Mouse (Mus musculus) urinary bladder, adult 2 months (tissue): ENCODE results near the gene Pex14. TPM values are rescaled to one million over a fixed set of nuclear protein-coding genes. Genes with fewer than 3 reads are reported as not detected.

Source experiments
- DNase-seq: peaks from one replicate; pipeline ENCODE4 v3.0.0; 2022; ENCODE audit warnings: low spot score
- polyA plus RNA-seq: library from polyadenylated mRNA; depleted of rRNA; stranded (reverse); fragments of >200 nt; gene quantifications from 2 replicates; pipeline ENCODE4 v1.2.3, GENCODE M21; 2012; rRNA removed

Gene Pex14
- polyA plus RNA-seq, 1 experiment: 31.1 TPM

GRCm38 (mm10) chr4:148923414-148923813, 176.3 kb downstream of the Pex14 start:
- DNase-seq: no peak

DNA sequence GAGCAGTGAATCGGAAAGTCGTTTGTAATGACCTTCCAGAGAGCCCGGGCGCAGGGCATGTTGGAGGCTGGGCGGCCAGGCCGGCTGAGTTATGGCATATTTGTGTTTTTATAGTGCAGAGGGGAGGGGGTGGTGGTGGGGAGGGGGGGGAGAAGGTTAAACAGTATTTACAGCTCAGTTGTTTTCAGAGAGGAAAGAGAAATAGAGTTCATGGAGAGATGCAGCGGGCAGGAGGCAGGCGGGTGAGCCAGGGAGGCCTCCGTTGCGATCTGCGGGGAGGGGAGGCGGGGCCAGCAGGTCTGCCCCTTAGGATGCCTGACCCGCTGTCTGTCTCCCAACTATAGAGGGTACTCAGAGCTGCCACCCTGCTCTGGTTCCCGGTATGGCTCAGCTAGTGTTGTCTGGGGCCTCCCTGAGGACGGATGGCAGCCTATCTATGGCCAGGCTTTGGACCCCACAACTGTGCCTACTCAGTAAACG, 177.4 kb downstream of the Pex14 start:
- DNase-seq: no peak

- no peak for DNase-seq
Measured at GRCm38 (mm10) chr4:148920610-148921009, 179.1 kb downstream of the Pex14 start.

- DNase-seq: no peak
Measured at GRCm38 (mm10) chr4:148918707-148919447, 180.8 kb downstream of the Pex14 start.

- no peak for DNase-seq
Measured at GRCm38 (mm10) chr4:148915849-148916248, 183.8 kb downstream of the Pex14 start.

- DNase-seq: no peak
Measured at GRCm38 (mm10) chr4:148914863-148915622, 184.6 kb downstream of the Pex14 start.

- DNase-seq: no peak
Measured at GRCm38 (mm10) chr4:148912826-148913590, 186.7 kb downstream of the Pex14 start.

DNA sequence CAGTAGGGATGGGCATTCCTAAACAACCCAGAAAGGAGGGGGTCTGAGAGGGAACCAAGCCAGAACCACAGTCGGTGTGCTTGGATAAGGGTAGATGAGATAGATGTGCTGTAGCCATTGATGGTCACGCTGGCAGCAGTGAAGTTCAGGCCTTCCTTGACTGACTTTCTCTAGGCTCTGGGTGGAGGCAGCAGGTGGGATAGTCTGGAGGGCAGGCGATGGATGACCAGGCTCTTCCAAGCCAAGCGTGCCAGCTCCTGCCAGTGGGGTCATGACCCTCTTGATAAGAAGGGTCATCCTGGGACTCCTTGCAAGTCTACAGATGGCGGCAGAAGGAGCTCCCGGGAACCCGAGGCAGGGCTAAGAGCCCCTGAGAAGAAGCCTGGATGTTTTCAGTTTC, 187.5 kb downstream of the Pex14 start:
- no peak for DNase-seq

Other genes starting within 250 kb of the Pex14 start
- 28.6 and 32.9 TPM in 2 replicates for gene Dffa, start 4.3 kb upstream of the Pex14 start, polyA plus RNA-seq
- gene Cort, start 26.9 kb upstream of the Pex14 start, polyA plus RNA-seq: not detected in 2 replicates
- gene Cenps, start 37.8 kb upstream of the Pex14 start, polyA plus RNA-seq: 3.8 and 5.4 TPM in 2 replicates
- gene Pgd, start 66.9 kb upstream of the Pex14 start, polyA plus RNA-seq: 114 and 117 TPM in 2 replicates
- gene Kif1b, start 207.8 kb upstream of the Pex14 start, polyA plus RNA-seq: 39.7 and 42.1 TPM in 2 replicates